Mouse (Mus musculus) natural killer cell, adult 2 months (primary cell): ENCODE data around the gene Dnah6.

Experiments used
- DNase-seq, 2 experiments: peaks; one replicate each; pipeline ENCODE4 v3.0.0; 2022; ENCODE audit warnings: low spot score in 2 of 2

The Dnah6 gene

DNA sequence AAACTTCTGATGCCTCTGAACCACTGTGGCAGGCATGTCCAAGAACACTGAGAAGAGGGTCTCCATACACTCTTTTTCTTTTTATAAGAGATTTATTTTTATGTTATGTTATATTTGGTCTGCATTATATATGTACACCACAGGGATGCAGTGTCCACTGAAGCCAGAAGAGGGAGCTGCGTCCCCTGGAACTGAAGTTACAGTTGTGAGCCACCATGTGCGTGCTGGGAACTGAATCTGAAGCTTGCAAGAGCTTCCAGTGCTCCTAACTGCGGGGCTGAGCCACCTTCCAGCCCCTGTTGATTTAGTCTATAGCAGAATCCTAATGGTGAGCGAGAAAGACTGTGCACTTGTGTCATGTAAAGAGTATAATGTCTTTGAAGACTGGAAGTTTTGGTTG is 78.7 kb downstream of the Dnah6 start:
- DNase-seq, result no peak

DNA sequence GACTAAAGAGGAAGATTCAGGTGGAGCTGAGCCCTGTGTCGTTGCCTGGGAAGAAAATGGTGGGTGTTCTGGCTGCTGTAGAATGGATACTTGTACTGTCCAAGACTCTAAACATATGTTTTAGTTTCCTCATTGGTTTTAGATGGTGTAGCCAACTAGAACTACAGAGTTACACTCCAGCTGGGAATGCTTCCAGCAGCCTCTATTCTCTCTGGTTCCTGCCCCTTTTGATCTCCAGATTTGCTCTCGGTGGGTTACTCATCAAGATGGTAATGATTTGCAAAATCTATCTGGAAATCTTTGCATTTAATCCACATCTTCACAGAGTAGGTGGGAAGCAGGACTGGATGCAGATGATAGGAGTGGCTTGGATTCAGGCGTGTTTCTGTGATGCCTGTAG is 80.6 kb downstream of the Dnah6 start:
- no peak for DNase-seq

DNA sequence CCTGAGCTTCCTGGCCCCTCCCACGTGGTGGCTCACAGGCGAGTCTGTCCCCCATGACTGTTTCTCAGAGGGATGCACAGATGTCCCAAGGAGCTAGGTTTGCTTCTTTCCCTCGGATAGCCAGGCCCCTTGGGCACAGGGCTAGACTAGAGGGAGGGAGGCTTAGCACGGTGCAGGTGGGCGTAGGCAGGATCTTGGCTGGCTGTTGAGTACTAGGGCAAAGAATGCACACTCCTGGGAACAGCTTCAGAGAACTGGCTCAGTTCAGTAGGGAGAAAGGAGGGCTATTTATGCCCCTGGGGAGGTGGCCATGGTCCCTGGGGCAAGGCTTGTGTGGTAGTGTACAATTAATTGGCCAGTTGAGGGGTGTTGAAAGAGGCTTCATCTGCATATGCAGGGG is 88.7 kb downstream of the Dnah6 start:
- no peak for DNase-seq

DNA sequence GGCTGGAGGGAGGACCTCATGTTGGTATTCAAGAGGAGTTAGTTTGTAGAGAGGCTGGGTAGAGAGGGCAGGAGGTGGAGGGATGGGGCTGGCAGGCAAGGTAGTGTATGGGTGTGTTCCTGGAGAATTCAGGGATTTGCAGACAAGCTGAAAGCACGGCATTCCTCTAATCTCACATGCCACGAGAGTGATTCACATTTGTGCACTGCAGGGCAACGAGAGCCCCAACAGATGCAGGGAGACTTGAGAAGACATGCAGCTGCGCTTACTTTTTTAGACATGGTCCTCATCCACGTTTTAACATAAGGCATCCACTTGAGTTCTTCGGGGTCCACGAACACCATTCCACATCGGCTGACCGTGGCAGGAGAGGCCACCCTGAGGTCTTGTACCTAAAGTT is 93.9 kb downstream of the Dnah6 start:
- no peak for DNase-seq

DNA sequence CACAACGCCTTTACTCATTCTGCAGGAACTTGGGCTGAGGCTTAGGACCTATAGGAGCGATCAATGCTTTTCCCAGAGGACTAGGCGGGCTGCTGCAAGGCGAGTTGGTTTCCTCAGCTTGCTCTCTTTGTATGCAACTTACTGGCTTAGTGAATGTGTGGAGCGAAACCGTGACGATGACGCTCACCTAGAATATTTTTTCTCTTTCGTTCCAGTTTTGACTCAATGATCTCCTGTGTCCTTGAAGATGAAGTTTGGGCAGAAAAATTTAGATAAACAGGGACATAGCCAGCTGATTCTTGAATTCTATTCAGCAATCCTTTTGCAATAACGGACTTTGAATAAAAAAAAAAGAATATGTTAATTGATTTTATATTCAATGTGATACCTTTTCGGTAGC is 101.1 kb downstream of the Dnah6 start:
- no peak for DNase-seq

DNA sequence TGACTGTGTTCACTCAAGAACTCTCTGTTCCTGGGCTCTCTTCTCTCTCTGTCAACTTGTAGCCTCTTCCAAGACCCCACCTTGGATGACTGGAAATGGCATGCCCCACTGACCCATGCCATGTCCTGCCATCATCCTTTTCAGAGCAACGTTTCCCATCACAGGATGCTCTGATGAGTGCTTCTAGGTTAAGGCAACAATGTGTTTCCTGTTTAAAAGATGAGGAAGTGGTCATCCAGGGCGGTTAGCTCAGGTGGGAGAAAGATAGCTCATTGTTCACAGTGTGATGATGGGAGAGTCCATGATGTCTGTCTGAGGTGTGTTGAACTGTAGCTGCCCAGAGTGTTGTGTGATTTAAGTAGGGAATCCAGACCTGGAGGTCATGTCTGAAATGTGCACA is 107.6 kb downstream of the Dnah6 start:
- no peak for DNase-seq

DNA sequence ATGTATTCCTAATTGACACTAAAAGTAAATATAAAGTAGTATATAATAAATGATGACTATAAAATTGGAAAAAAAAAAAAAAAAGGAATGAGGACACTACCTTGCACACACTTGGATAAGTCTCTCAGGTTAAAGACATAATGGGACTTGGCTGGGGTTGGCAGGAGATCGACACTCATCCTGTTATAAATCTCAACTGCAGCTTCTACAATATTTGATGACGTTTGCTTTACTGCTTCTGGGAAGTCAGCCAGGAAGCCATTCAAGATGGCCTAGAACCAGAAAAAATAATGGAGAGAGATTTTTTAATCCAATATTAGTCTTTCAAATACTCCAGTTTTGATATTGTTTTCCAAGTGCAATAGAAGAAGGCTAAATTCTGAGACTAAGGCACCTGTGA is 108.1 kb downstream of the Dnah6 start:
- DNase-seq, result no peak

DNA sequence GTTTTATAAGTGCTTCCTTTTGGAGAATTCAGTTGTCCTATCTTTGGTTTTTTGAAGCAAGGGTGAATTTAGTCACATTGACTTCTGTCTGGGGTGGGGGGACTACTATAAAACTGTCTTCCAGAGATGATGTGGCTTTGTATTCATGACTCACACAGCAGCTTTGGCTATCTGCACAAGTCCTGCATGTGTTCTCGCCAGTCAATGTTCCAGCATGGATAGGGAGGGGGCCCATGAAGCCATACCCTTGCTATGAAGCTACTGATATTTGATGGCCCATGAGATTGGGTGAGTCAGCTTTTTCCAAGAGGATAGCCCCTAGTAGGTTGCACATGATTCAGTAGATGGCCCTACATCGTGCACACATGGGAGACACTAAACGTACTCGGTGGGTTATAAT is 128.3 kb downstream of the Dnah6 start:
- no peak for DNase-seq

DNA sequence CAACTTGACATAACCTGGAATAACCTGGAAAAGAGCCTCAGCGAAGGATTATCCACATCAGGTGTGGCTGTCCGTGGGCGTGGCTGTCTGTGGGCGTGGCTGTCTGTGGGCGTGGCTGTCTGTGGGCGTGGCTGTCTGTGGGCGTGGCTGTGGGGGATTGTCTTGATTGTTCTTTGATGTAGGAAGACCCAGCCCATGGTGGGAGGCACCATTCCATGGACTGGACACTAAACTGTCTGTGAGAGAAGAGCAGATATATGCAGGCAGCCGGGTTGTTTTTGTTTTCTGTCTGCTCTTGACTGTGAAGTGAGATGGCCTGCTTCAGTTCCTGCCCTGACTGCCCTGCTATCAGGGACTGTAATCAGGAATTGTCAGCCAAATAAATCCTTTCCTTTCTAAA is 130.6 kb downstream of the Dnah6 start:
- DNase-seq, result no peak

DNA sequence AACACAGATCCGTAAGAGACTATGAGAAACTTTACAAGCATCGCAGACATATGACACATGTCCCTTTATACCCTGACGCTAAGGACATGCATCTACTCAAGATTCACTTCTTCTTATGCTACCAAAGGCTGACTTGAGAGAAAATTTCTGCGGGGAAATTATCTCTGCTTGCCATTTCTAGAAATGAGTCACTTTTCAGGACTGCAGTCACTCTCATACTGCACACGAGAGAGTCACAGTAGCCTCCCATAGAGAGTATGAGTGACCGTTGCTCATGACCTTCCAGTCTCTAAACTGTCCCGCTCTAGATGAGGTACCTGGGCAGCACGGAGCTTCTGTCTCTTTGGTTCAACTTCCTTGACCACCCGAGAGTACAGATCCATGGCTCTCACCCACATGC is 138.9 kb downstream of the Dnah6 start:
- no peak for DNase-seq

DNA sequence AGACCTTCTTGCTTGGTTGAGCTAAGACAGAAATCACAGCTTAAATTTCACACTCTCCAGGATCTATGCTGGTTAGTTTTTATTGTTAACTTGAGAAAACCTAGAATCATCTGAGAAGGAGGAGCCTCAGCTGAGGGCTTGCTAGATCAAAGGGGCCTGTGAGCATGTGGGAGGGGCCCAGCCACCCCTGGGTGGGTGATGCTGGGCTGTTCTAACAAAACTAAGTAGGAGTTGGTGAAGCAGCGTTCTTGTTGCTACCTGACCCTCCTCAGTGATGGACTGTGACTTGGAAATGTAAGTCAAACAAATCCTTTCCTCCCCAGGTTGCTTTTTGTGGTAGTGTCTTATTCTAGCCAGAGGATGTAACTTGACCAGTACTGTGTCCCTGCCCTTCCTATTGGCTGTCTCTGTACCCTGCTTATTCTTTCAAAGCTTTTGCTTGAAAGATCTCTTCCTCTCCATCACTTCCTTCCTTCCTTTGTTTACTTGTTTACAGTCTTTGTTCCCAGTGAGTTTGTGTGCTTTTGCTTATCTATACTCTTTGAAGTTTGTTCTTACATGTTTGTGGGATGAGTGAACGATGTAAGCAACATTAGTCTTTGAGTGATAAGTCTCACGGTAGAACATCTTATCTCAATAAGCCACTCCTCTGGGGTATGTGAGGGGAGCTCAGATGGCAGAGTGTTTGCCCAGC is 149.2 kb downstream of the Dnah6 start:
- no peak for DNase-seq

DNA sequence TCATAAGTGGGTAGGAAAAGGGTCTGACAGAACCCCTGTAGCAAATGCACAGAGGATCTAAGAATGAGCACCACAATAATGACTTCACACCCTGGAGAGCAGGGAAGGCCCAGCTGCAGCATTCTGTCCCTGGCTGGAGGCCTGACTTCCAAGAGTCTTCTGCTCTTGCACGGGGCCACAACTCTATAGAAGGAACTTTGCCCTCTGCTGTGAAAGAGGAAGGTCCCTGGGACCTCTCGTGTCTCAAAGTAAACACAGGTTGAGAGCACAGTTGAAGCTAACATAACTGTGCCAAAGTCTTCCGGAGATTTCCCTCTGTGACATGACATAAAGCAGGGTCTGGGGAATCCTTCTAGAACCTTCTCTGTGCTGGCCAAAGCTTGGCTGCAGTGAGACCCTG is 150.2 kb downstream of the Dnah6 start:
- no peak for DNase-seq

DNA sequence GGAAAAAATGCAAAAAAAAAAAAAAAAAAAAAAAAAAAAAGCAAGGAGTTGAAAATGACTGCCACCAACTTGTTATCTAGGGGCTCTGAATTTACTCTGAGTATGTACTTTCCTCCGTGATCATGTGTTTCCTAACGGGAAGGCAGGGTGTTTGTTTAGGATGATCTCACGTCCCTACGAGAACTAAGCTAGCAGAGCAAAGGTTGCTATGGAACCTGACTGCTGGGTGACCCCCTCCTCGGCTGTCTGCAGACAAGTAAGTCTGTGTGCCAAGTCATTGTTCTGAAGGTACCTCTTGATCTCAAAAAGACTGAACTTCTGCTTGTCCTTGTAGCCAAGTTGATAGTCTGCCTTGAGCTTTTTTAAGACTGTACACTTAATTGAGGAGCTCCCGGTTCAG is 150.8 kb downstream of the Dnah6 start:
- DNase-seq, result no peak

DNA sequence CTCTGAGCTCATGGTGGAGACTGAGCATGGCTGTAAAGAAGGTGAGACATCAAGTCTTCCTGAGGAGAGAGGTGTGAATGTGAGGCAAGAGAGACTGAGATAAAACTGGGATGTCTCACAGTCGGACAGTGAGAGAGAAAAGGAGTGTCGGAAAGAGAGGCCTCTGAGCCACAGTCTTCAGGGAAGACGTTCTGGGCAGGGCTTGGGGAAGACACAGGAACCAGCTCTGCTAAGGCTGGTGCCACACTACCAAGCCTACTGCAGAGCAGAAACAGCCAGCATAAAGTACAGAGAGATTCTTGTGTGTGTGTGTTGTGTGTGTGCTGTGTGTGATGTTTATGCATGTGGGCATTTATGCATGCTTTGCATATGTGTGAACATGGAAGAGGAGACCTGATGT is 156.9 kb downstream of the Dnah6 start:
- DNase-seq, result no peak

DNA sequence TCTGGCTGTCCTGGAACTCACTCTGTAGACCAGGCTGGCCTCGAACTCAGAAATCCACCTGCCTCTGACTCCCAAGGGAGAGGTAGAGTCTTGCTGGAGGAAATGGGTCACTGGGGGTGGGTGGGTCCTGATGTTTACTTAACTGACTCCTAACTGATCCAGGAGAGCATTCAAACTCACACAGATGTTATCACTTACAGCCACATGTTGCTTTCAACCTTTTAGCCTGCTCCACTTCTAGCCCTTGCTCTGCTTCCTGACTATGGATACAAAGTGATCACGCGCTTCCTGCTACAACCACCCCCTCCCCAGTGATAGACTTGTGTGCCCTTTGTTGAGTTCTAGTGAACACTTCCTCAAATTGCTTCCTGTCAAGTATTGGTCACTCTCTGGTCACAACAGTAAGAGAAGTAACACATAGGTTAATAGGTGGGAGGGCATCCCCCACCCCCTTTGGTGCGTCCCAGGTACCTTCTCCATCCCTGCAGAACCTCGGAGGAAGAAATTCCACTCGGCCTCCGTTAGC is 161.8 kb downstream of the Dnah6 start:
- DNase-seq, result no peak

DNA sequence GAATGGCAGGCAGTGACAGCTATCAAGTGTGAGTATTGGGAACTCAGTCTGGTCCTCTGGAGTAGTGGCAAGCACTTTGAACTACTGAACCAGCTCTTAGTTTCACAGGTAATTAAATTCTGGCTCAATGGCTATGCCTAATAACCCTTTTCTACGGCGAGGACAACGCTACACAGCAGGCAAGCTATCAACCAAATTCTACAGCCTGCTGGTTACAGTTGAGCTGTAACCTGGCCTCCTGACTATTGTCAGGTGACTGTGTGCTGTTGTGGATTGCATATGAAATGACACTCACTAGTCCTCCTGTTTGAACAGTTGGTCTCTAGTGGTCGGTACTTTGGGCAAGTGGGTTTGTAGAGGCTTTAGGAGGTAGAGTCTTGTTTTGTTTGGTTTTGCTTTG is 162.3 kb downstream of the Dnah6 start:
- DNase-seq, result no peak

DNA sequence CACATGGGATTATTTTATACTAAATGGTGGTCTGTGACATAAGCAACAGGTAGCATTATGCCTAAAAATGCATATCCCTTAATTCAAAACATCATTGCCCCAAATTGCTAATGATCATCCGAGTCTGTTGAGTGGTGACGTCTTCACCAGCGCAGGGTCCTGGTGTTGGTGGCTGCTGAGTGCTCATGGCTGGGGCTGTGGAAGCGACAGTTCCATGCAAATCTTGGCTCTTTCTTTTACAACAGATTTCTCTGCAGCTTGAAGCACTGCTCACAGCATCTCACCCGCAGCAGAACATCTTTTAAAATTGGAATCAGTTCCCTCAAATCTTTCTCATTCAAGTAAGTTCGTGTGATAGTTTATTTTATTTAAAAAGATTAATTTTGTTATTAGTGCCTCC is 166.1 kb downstream of the Dnah6 start:
- no peak for DNase-seq

DNA sequence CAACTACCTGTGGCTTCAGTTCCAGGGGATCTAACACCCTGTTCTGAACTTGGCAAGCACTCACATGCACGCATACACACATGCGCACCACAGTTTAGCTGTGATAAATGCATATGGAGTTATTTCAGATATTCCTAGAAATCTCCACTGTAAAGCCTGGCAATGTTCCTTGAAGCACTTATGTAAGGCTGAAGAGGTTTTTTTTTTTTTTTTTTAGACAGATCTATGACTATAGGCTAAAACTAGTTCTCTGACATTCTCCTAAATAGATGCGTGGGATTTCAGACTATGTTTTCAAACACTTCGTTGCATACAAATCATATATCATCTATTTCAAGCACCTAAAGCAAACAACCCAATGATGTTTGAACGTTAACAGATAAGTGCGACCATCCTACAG is 166.6 kb downstream of the Dnah6 start:
- no peak for DNase-seq

DNA sequence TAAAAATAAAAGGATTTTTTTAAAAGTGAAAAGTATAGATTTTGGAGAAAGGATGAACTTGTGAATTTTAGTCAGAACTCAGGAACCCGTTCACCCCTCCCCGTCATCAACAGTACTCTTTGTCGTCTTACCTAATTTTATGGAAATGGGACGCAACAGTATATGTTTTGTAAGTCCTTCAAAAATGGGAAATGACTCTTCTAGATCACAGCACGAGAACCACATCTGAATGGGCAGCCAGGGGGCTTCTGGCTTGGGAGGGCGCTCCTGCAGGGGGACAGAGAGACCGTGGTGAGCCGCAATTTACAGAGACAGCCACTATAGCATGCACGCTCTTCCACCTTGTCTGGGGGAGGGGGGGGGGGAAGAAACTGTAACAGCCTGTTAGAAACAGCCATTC is 167.9 kb downstream of the Dnah6 start:
- DNase-seq, result no peak

DNA sequence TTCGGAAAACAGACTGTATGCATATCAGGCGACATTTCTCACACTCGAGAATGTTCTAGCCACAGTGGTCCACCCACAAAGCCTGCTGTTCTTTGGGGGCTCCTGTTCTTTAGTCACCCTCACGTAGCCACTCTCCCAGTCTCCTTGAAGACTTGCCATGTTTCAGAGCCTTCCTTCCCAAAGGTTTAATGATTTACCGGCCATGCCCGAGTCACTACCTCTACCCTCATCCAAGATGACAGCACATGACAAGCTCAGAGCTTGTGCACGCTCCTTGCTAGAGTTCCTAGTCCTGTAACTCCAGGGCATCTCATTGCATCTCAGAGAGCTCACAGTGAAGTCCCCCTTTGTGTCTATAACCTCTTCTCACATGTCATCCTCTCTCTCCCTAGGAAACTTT is 174.2 kb downstream of the Dnah6 start:
- DNase-seq, result no peak

DNA sequence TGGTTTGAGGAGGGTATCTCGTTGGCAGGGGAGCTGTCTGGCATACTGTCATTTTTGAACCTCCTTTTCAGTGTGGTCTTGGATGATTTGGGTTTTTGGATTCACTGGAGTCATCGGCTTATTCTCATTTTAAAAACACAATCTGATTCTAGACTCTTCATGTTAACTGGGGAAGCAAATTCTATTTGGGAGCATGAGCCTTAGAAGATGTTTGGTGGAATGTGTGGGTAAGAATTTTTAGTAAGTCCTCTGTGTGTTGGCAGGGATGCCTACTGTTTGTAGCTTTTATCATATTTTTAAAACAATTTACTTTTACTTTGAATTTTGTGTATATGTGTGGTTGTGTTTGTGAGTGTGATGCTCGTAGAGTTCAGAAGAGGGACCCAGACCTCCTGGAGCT is 175.5 kb downstream of the Dnah6 start:
- DNase-seq, result no peak

DNA sequence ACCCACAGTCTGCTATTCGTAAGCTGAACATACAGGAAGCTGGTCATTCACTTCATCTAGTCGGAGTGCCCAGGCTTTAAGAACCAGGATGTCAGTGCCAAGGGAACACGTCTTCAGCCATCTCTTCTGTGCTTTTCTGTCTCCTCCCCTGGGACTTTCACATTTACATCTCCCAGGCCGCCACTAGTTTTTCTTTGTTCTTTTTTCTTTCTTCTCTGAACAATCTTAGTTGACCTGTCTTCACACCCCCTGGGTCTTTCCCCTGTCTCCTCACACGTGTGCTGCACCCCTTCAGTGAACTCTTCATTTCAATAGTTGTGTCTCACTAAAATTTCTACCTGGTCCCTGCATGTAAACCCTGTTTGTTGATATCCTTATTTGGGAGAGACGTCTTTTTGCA is 179.2 kb downstream of the Dnah6 start:
- no peak for DNase-seq

DNA sequence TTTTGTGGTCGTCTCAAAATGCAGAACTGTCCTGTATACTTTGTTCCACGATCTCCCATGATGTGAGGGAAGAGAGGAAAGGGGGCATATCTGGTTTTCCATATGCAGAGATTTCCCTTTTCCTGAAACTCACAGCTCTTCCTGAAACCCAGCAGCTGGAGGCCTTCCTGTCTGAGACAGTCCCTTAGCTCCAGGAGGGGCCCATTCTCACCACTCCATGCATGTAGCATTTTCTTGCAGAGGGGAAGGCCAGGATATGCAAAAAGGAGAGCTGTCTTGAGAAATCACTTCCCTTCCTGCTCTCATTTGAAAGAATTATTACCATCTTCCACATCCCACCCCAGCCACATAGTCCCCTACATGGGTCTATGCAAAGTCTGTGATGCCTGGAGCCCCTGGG is 183.2 kb downstream of the Dnah6 start:
- DNase-seq, result no peak

DNA sequence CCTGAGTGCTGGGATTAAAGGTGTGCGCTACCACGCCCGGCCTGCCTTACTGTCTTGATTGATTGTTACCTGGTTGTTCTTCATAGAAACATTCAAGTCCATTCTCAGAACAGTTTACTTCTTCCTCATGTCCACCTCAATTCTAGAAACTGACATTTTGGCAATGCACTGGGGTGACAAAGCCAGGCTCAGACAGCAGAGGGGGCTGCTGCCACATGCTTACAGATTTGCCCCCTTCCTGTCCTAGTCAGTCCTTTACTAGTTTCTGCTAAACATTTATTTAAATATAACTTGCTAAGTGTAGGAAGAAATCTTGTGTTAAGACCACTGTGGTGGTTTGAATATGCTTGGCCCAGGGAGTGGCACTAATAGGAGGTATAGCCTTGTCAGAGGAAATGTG is 192.6 kb downstream of the Dnah6 start:
- DNase-seq, result no peak
